Mouse (Mus musculus) granulocyte monocyte progenitor cell, adult 5-6 weeks (primary cell): ENCODE results near the gene Ifnz. TPM values are rescaled to one million over a fixed set of nuclear protein-coding genes. Genes with fewer than 3 reads are reported as not detected.
"Not testable (repeated sequence)": the region's sequence is repeated elsewhere in the genome, so short reads cannot be mapped to it uniquely, and the experiment has no call there.

Source experiments
- ATAC-seq: replicated peaks from 2 replicates; pipeline ENCODE4 v1.8.0; 2016; ENCODE audit warnings: mild to moderate bottlenecking, moderate TSS enrichment, inconsistent platforms; ENCODE audit not compliant: poor library complexity, severe bottlenecking
- total RNA-seq, 2 experiments: library from RNA; stranded (forward) in 1 of 2; stranded (reverse) in 1 of 2; fragments of 200-712, 200-1000 nt in 1 of 2; fragments of >200 nt in 1 of 2; fragmentation: Nextera tagmentation in 1 of 2; gene quantifications; 2 replicates each; pipeline ENCODE4 v1.2.3; 2014 to 2017

The Ifnz gene
- 1.5 TPM in 1 of 2 replicates, not detected in the other for total RNA-seq (2014; fragmentation: Nextera tagmentation)
- 0.22 and 0.52 TPM in 2 replicates for total RNA-seq (2017)

GRCm38 (mm10) chr4:88781831-88782230, at the start of gene Ifnz:
TSS of gene Ifnz (plus strand) at chr4:88782131.
- ATAC-seq: not testable (repeated sequence)

- peak; percentile 66 for ATAC-seq
Observed at GRCm38 (mm10) chr4:88738480-88738879, 43.5 kb upstream of the Ifnz start.

DNA sequence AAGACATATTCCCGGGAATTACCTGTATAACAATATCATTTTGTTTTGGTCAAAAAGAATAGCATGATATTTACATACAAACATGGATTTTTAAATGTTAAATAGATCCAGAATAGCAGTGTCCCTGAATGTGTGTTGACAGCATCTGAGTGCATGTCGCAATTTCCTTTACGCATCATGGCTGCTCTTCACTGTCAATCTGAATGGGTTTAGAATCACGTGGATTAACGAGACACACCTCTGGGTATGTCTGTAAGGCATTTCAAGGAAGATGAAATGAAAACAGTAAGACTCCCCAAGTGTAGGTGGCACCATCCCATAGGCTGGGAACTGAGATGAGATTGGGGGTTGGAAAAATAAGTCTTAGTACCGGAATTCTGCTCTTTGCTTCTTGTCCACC, 42.9 kb upstream of the Ifnz start:
- ATAC-seq: peak; percentile 79

GRCm38 (mm10) chr4:88741426-88741825, 40.5 kb upstream of the Ifnz start:
- ATAC-seq: peak; percentile 67

GRCm38 (mm10) chr4:88742771-88743371, 39.1 kb upstream of the Ifnz start:
- ATAC-seq: peak; percentile 21; the same call in 1 of the 2 replicates

GRCm38 (mm10) chr4:88744207-88744606, 37.7 kb upstream of the Ifnz start:
- no peak for ATAC-seq

DNA sequence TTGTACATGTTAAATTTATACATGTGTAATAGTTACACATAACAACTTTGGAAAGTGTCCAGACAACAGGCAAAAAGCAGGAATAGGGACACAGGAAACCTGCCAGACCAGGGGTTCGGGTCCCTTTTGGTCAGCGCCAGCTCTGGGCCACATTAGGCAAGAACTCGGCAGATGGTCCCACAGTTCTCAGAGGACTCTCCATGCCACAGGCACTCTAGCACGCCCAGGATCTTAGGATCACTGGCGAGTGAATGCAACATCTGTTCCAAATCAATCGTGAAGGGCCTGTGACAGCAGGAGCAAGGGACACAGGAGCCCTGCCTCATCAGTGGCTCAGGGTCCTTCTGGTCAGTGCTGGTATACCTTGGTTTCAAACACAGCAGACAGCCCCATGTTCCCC, 32.0 kb upstream of the Ifnz start:
- no peak for ATAC-seq

- not testable (repeated sequence) for ATAC-seq
Observed at GRCm38 (mm10) chr4:88754818-88755340, 27.1 kb upstream of the Ifnz start, which contains the start of gene Gm13271. TSS of gene Gm13271 (plus strand) at chr4:88754868.

GRCm38 (mm10) chr4:88756581-88757513, 25.1 kb upstream of the Ifnz start:
- ATAC-seq: not testable (repeated sequence)

DNA sequence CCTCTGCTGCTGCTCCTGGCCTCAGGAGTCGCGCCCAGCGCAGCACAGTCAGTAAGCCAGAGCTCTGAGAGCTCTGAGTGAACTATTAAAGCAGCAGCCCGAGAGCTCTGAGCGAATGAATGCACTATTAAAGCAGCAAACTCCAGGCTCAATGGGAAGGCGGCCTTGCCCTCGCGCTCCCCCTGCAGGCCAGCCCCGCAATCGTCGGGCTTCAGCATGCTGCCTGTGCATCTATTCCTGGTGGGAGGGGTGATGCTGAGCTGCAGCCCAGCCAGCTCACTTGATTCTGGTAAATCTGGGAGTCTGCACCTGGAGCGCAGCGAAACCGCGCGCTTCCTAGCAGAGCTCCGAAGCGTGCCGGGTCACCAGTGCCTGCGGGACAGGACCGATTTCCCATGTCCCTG, 24.3 kb upstream of the Ifnz start:
- ATAC-seq: peak; percentile 100

DNA sequence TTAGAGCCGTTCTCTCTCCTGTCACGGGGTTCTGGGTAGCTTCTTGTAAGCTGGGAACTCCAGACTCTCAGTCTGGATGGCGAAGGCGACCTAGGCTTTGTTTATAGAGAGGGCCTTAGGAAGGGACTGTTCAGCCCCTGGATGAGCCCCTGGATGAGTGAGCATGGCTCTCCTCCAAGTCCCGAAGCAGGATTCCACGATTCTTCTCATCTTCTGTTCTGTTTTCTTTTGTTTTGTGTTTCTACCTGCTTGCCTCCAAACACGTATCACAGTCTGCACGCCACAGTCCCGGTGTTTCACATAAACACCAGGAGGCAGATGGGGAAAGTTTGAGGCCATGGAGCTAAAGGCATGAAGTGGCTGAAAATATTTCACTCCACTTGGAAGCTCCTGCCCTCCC, 23.2 kb upstream of the Ifnz start:
- ATAC-seq: not testable (repeated sequence)

DNA sequence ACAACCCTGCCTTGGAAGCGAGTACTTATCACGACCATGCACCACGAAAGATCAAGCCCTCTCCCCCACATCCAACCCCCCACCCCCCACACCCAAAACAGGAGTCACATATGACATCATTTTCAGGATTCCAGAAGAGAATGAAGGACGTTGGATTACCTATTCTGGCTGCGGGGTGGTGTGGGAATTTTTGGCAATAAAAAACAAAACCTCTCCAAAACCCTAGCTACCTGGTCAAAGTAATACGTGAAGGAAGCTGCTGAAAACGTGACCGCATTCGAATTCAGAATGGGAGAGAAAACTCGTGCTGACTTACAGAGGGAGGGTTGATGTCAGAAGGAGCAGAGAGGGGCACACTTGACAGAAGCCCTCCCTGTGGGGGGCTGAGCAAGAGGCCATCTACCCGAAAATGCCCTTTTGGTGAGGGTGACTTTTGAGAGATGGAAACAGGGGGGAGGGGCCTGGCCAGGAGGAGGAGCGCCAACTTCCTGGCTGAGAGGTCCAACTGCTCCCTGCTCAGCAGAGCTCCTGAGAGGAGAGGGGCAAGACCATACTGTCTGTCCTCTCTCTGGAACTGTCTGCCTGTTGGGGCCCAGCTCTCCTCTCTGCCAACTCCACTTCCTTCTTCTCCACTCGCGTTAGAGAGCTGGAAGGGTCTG, 22.2 kb upstream of the Ifnz start, which contains the start of gene Gm13283:
TSS of gene Gm13283 (plus strand) at position 510 of the 659 bp plus-strand sequence.
- ATAC-seq: not testable (repeated sequence)

DNA sequence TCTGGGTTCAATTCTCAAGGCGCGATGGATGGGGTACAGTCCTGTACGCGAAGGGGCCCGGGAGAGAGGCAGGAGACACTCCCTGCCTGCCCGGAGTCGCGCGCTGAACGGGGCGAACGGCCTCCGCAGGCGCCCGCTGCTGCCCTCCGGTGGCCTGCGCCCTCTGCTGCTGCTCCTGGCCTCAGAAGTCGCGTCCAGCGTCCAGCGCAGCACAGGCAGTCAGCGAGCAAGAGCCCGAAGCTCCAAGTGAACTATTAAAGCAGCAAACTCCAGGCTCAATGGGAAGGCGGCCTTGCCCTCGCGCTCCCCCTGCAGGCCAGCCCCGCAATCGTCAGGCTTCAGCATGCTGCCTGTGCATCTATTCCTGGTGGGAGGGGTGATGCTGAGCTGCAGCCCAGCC, 21.5 kb upstream of the Ifnz start:
- ATAC-seq: not testable (repeated sequence)

- ATAC-seq: not testable (repeated sequence)
Observed at GRCm38 (mm10) chr4:88761776-88762175, 20.2 kb upstream of the Ifnz start.

DNA sequence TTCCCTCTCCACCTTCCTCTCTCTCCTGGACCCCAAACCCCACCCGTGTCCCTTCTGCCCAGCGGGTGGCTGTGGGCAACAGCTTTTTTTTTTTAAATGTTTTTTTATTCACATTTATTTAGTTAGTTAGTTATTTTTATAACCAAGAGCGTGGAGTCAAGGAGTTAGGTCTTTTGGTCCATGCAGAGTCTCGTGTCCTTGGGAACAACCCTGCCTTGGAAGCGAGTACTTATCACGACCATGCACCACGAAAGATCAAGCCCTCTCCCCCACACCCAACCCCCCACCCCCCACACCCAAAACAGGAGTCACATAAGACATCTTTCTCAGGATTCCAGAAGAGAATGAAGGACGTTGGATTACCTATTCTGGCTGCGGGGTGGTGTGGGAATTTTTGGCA, 19.6 kb upstream of the Ifnz start:
- not testable (repeated sequence) for ATAC-seq

- ATAC-seq: peak; percentile 82
Observed at GRCm38 (mm10) chr4:88763384-88764018, 18.4 kb upstream of the Ifnz start.

DNA sequence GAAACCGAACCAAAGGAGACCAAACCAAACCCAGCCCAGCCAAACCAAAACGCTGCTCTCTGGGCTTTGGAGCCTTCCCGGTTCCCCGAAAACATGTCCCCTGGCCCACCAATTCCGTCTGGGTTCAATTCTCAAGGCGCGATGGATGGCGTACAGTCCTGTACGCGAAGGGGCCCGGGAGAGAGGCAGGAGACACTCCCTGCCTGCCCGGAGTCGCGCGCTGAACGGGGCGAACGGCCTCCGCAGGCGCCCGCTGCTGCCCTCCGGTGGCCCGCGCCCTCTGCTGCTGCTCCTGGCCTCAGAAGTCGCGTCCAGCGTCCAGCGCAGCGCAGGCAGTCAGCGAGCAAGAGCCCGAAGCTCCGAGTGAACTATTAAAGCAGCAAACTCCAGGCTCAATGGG, 8.4 kb upstream of the Ifnz start, which contains the start of gene Gm13290:
TSS of gene Gm13290 (plus strand) at position 301 of the 400 bp plus-strand sequence.
- ATAC-seq: not testable (repeated sequence)

- not testable (repeated sequence) for ATAC-seq
Observed at GRCm38 (mm10) chr4:88776622-88777021, 5.3 kb upstream of the Ifnz start, which contains the start of gene Gm13289. TSS of gene Gm13289 (plus strand) at chr4:88776922.

- not testable (repeated sequence) for ATAC-seq
Observed at GRCm38 (mm10) chr4:88779550-88779949, 2.4 kb upstream of the Ifnz start, which contains the start of gene Gm13272. TSS of gene Gm13272 (plus strand) at chr4:88779850.
